Mouse (Mus musculus) forebrain, embryonic 13.5 days (tissue): ENCODE data around the gene Lxn. TPM values are rescaled to one million over a fixed set of nuclear protein-coding genes. Genes with fewer than 3 reads are reported as not detected.

Source experiments
- ATAC-seq: fragments of 200-750 bp; cut with Nextera tagmentation; 2 replicates; pipeline ENCODE4 v1.8.0; 2017
- H3K27ac ChIP-seq: fragments of 300-500 bp; sonication (generic); 2 replicates; pipeline ENCODE4 v1.5.1; 2015; ENCODE audit warnings: inconsistent platforms, mild to moderate bottlenecking, moderate library complexity
- H3K27me3 ChIP-seq: fragments of 300-500 bp; sonication (generic); 2 replicates; pipeline ENCODE4 v1.6.1; 2015; ENCODE audit warnings: mild to moderate bottlenecking, inconsistent platforms
- H3K36me3 ChIP-seq: fragments of 300-500 bp; sonication (generic); 2 replicates; pipeline ENCODE4 v1.6.1; 2015; ENCODE audit warnings: mild to moderate bottlenecking, inconsistent platforms; ENCODE audit not compliant: poor library complexity, severe bottlenecking
- H3K4me1 ChIP-seq: fragments of 300-500 bp; sonication (generic); 2 replicates; pipeline ENCODE4 v1.6.1; 2015; ENCODE audit warnings: inconsistent platforms
- H3K4me2 ChIP-seq: fragments of 300-500 bp; sonication (generic); 2 replicates; pipeline ENCODE4 v1.6.1; 2015; ENCODE audit warnings: inconsistent platforms, mild to moderate bottlenecking, moderate library complexity
- H3K4me3 ChIP-seq: fragments of 300-500 bp; sonication (generic); 2 replicates; pipeline ENCODE4 v1.5.1; 2015; ENCODE audit warnings: mild to moderate bottlenecking, inconsistent platforms
- H3K9ac ChIP-seq: fragments of 300-500 bp; sonication (generic); 2 replicates; pipeline ENCODE4 v1.6.1; 2015; ENCODE audit warnings: mild to moderate bottlenecking, inconsistent platforms
- H3K9me3 ChIP-seq: fragments of 300-500 bp; sonication (generic); replicated peaks from 2 replicates; pipeline ENCODE4 v1.6.1; 2016; ENCODE audit warnings: inconsistent platforms
- WGBS: fragments of 180-500 bp; shearing (Covaris S2); methylation state at CpG from one replicate; pipeline ENCODE4 v1.1.7; 2015; 5-methylcytosine and 5-hydroxymethylcytosine counted together
- polyA plus RNA-seq: library from polyadenylated mRNA; unstranded; fragments of >200 nt; fragmentation: Nextera tagmentation; extraction: Ambion mirVana; gene quantifications from 2 replicates; pipeline ENCODE4 v1.2.1, GENCODE M21; 2015

The Lxn gene
- polyA plus RNA-seq, 1 experiment from 2014 or later: 54.2 TPM

DNA sequence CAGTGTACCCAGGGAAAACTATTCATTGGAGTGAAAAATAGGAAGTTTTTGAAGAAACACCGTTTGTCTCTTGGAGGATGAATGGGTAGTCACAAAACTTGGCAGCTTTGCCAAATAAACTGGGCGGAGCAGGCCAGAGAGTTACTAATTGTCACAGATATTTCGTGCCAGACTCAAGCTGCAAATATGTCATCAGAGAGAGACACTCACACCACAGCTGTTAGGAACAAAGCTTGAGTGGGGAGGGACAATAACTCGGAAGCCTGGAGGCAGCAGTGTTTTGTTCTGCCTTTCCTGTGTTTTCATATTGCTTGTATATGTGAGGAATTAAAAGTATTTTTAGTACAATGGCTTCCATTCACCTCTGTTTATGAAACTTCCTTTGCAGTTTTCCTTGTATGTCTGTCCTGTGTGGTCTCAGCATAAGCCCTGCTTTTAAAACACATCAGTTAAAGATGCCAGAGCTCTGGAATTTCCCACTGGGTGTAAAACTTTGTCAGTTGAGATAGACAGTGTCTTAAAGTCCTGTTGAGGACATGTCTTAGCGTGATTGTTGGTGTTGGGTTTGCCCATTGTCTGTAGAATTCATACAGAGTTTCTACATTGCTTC lies 13.0 kb downstream of the Lxn start:
- ATAC-seq: no peak
- no peak overlapping the region for H3K9ac ChIP-seq
- no peak overlapping the region for H3K4me2 ChIP-seq
- H3K4me1 ChIP-seq: no peaks in the 10 kb centered on the region
- H3K27ac ChIP-seq: no peak overlapping the region
- peaks cover 76% of the 10 kb centered on the region for H3K36me3 ChIP-seq
- no peaks in the 10 kb centered on the region for H3K27me3 ChIP-seq
- no peaks in the 10 kb centered on the region for H3K9me3 ChIP-seq
- WGBS: 82% methylated on average over 5 of the region's 5 CpGs
- no peak overlapping the region for H3K4me3 ChIP-seq

DNA sequence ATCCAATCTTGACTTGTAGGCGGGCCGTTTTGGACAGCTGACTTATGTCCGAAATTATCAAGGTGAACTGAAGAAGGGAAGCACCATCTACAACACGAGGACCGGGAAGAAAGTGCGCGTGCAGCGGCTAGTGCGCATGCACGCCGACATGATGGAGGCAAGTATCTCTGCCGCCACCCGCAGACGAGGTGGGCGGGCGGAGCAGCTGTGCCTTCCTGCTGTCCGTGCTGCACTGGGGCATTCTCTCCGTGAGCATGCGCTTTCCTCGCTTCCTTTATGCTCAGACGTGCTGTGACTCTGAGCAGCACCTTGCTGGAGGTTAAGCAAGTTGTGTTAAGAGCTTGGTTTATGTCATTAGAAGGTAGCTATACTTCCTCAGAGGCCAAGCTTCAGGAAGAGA lies 14.1 kb downstream of the Lxn start:
- H3K4me1 ChIP-seq: no peaks in the 10 kb centered on the region
- H3K27ac ChIP-seq: no peak overlapping the region
- H3K4me3 ChIP-seq: no peak overlapping the region
- H3K36me3 ChIP-seq: peaks cover 75% of the 10 kb centered on the region
- H3K9ac ChIP-seq: no peak overlapping the region
- WGBS: 97% methylated on average over 21 of the region's 21 CpGs
- H3K9me3 ChIP-seq: no peaks in the 10 kb centered on the region
- H3K27me3 ChIP-seq: no peaks in the 10 kb centered on the region
- no peak for ATAC-seq
- no peak overlapping the region for H3K4me2 ChIP-seq

DNA sequence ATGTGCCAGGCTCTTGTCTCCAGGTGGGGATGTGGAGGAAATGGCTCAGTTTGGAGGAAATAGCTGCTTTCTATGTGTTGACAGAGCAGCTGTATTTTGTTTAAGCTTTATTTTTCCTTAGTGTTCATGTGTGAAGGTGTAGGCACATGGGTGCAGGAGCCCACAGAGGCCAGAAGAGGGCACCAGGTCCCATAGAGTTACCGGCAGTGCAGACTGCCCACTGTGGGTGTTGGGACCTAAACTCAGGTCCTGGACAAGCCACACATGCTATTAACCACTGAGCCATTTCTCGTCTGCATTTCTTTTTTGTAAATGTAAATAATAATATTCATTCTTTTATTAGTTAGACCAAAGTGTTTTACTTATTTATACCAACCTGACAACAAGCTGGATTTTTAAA lies 16.6 kb downstream of the Lxn start:
- Histone ChIP-seq H3K4me3 (no peak overlapping the region), H3K36me3 (peaks cover 75% of the 10 kb centered on the region)

DNA sequence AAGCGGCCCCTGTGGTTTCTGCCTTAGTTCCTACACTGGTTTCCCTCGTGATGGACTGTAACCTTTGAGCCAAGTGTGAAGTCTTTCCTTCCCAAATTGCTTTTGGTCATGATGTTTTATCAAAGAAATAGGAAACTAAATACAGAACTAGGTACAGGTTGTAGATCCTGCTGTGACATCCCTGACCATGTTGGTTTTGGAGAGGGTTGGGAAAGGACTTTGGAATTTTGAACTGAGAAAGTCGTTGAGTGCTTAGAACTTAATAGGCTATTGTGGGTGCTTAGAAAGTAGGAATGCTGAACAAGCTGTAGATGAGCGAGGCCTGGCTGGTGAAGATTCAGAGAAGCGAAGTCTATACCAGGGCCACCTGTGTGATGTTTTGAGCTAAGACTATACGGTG lies 29.7 kb downstream of the Lxn start:
- Histone ChIP-seq H3K27ac (no peak overlapping the region), H3K4me2 (no peak overlapping the region), H3K36me3 (peaks cover 59% of the 10 kb centered on the region), H3K9me3 (no peaks in the 10 kb centered on the region), H3K27me3 (no peaks in the 10 kb centered on the region), H3K9ac (no peak overlapping the region), H3K4me1 (peaks cover 9% of the 10 kb centered on the region), H3K4me3 (no peak overlapping the region)
- whole genome bisulfite sequencing: 92% methylated on average over 6 of the region's 6 CpGs
- ATAC-seq: no peak

More for the DNA sequence above, 16.6 kb downstream of the Lxn start:
- Histone ChIP-seq H3K9ac (no peak overlapping the region), H3K27ac (no peak overlapping the region), H3K9me3 (no peaks in the 10 kb centered on the region), H3K27me3 (no peaks in the 10 kb centered on the region), H3K4me2 (no peak overlapping the region), H3K4me1 (no peaks in the 10 kb centered on the region)
- 97% methylated on average over 2 of the region's 2 CpGs for WGBS
- no peak for ATAC-seq

DNA sequence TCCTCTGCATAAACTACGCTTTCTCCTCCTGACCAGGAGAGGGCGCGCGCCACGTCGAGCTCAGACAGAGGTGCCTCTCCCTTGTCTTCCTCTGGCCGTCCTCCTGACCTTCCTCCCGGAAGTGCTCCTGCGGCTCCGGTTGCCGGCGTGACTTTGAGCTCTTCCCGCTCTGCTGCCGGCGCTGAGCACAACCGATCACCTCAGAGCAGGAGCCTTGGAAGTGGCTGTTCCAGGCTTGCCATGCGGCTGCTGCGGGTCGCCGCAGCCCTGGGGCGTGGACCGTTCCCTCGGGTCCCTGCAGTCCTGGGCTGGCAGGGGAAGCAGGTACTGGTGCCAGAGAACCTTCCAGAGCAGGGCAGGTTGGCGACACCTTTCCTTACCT lies 33.7 kb downstream of the Lxn start, which contains the start of gene Gfm1:
Gfm1 (plus strand) TSS at position 98 of the 382 bp plus-strand sequence.
- Histone ChIP-seq H3K4me2 (peak within 1 kb of the TSS; percentile 85), H3K4me1 (peaks cover 9% of the 10 kb centered on the region), H3K36me3 (peaks cover 26% of the 10 kb centered on the region), H3K4me3 (peak within 1 kb of the TSS; percentile 97), H3K27me3 (no peaks in the 10 kb centered on the region), H3K9ac (peak within 1 kb of the TSS; percentile 88), H3K9me3 (peaks cover 9% of the 10 kb centered on the region; the same call in 1 of the 2 replicates), H3K27ac (no peak within 1 kb of the TSS)
- WGBS: 0% methylated on average over 24 of the region's 24 CpGs
- ATAC-seq: peak; percentile 98

DNA sequence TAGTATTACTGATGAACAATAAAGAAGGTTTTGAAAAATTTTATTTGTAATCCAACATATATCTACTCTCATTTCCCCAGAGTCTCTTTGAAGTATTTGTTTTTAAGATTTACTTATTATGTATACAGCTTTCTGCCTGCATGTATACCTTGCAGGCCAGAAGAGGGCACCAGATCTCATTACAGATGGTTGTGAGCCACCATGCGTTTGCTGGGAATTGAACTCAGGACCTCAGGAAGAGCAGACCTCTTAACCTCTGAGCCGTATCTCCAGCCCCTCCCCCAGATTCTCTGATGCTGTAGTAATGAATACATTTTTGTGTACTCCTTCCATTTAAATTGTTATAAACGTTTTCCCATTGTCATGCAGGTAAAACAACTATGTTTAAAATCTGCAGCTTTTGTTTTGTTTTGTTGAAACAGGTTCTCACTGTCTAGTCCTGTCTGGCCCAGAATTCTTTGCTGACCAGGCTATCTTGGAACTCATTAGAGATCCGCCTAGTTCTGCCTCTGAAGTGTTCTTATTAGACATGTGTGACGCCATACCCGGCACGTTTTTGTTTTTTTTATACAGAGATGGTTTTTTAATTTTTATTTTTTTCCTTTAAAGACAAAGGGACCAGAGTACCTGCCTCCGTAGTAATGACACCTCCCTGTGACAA lies 34.3 kb downstream of the Lxn start:
- peak overlapping the region; percentile 85 for H3K4me2 ChIP-seq
- H3K9ac ChIP-seq: peak overlapping the region; percentile 88
- H3K27ac ChIP-seq: no peak overlapping the region
- peak overlapping the region; percentile 97 for H3K4me3 ChIP-seq
- WGBS: 32% methylated on average over 8 of the region's 8 CpGs
- peaks cover 24% of the 10 kb centered on the region for H3K36me3 ChIP-seq
- peaks cover 9% of the 10 kb centered on the region; the same call in 1 of the 2 replicates for H3K9me3 ChIP-seq
- peaks cover 9% of the 10 kb centered on the region for H3K4me1 ChIP-seq
- ATAC-seq: peak; percentile 22; the same call in 1 of the 2 replicates
- H3K27me3 ChIP-seq: no peaks in the 10 kb centered on the region

Other genes with a start within 250 kb of the Lxn start
- 20.3 and 25.7 TPM in 2 replicates for gene Mlf1, start 89.8 kb downstream of the Lxn start, polyA plus RNA-seq
- not detected in 2 replicates for gene Gm17402, start 88.8 kb downstream of the Lxn start, polyA plus RNA-seq
- gene Gfm1, start 33.8 kb downstream of the Lxn start, polyA plus RNA-seq: 38.2 and 39.3 TPM in 2 replicates
- 0.53 and 0.74 TPM in 2 replicates for gene Rarres1, start 51.6 kb upstream of the Lxn start, polyA plus RNA-seq
- 36.2 and 37.0 TPM in 2 replicates for gene Mfsd1, start 118.8 kb upstream of the Lxn start, polyA plus RNA-seq